Mouse (Mus musculus): ENCODE results near the gene Tbc1d1.

- TF ChIP-seq HCFC1 (IDR thresholded peaks at IDR 0.05; ENCODE audit: low read depth, low read length) (no peak), GABPA (IDR thresholded peaks at IDR 0.05; ENCODE audit: insufficient replicate concordance, low read depth, low read length) (no peak), CTCF (conservative IDR thresholded peaks at IDR 0.05 in 1 of 2, IDR thresholded peaks at IDR 0.05 in 1 of 2; ENCODE audit: low read depth in 2 of 2, low read length in 2 of 2) (no peak), EP300 (IDR thresholded peaks at IDR 0.05; ENCODE audit: low read length) (no peak), ZMIZ1 (IDR thresholded peaks at IDR 0.05; ENCODE audit: low read depth, low read length) (no peak), MAX (IDR thresholded peaks at IDR 0.05; ENCODE audit: low read length) (no peak), ZKSCAN1 (IDR thresholded peaks at IDR 0.05; ENCODE audit: borderline replicate concordance, low read depth, low read length) (no peak), POLR2A (IDR thresholded peaks at IDR 0.05; ENCODE audit: low read depth, low read length) (no peak), ETS1 (conservative IDR thresholded peaks at IDR 0.05; ENCODE audit: low read depth, low read length) (no peak)
Observed at GRCm38 (mm10) chr5:64232872-64233271, 76.8 kb downstream of the Tbc1d1 start.
